Mouse (Mus musculus) frontal cortex, postnatal 10 days (tissue): ENCODE measurements around the gene Dnal1.
A peak's percentile ranks its signal among the peaks of the same experiment; 100 is the strongest.

ENCODE experiments used
- DNase-seq, 2 experiments: peaks; one replicate each; pipeline ENCODE4 v3.0.0; 2022; ENCODE audit warnings: low spot score in 2 of 2, mixed read lengths in 1 of 2

Gene Dnal1

GRCm38 (mm10) chr12:84161616-84162433 lies 47.7 kb downstream of the Dnal1 start:
- DNase-seq, result no peak

- no peak for DNase-seq
Observed at GRCm38 (mm10) chr12:84163133-84163532, 49.0 kb downstream of the Dnal1 start.

- no peak for DNase-seq
Observed at GRCm38 (mm10) chr12:84163586-84164110, 49.5 kb downstream of the Dnal1 start.

- no peak for DNase-seq
Observed at GRCm38 (mm10) chr12:84165631-84166373, 51.6 kb downstream of the Dnal1 start.

GRCm38 (mm10) chr12:84170610-84171009 lies 56.4 kb downstream of the Dnal1 start:
- no peak for DNase-seq

DNA sequence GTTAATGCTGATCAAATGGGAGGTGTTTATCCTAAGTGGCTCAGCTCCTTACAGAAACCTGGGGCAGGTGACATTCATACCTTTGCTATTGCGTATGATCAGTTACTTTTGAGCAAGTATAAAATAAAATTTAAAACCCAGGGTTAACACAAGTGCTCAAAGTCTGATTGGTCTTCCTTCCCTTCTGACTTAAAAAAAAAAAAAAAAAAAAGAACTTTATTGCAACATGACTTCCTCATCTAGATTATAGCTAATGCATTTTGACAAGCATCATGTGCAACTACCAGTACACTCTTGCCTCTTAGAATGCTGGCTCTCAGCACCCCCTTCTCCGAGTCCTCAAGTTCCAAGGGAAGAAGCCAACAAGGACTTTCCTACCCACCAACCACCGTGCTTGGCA lies 58.0 kb downstream of the Dnal1 start:
- no peak for DNase-seq

GRCm38 (mm10) chr12:84172862-84173261 lies 58.7 kb downstream of the Dnal1 start:
- no peak for DNase-seq

DNA sequence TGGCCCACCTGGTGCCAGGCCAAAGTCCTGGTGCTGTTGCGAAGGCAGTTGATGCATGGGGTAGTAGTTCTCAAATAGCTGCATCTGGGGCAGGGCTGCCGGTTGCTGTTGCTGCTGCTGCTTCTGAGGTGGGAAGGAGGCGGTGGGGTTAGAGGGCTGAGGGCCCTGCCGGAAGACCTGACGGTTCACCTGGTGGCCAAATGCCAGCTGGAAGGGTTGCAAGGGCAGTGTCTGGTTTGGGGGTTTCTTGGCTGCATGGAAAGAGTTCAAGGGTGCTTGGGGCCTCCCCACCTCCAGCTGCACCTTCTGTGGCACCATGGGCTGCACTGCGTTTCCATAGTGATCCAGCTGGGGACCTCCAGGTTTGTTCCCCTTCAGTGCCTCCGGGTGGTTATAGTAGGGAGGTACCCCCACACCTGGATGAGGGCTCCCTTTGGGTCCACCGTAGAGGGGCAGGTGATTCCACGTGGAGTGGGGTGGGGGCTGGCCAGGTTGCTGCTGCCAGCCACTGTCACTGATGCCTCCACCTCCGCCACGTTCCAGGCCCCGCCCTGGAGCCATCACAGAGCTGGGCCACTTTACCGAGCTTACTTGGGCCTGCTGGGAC lies 59.2 kb downstream of the Dnal1 start:
- no peak for DNase-seq

DNA sequence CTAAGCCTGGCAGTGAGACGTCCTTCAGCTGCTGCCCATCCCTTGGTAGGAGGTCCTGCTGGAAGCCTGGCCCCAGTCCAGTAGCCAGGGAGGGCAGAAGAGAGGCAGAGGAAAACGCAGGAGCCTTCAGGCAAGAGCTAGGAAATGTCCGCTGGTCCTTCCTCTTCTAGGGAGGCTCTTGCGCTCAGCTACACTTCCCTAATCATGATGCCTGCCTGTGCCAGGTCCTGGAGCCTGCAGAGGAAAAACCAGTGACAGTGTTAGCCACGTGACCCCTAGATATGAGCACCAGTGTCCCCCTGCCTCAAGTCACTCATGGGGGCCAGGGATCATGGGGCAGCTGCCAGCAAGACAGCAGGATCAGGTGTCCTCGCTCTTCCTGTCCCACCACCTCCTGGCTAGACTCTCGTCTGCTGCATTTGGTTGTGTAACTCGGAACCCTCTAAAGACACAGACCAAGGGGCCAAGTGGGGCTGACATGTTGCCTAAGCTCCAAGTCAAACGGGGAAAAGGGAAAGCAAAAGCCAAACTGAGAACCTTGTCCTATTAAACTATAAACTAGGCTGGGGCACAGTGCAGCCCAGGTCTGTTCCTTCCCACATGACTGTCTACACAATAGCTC lies 60.1 kb downstream of the Dnal1 start:
- no peak for DNase-seq

- no peak for DNase-seq
Observed at GRCm38 (mm10) chr12:84174871-84175270, 60.7 kb downstream of the Dnal1 start.

DNA sequence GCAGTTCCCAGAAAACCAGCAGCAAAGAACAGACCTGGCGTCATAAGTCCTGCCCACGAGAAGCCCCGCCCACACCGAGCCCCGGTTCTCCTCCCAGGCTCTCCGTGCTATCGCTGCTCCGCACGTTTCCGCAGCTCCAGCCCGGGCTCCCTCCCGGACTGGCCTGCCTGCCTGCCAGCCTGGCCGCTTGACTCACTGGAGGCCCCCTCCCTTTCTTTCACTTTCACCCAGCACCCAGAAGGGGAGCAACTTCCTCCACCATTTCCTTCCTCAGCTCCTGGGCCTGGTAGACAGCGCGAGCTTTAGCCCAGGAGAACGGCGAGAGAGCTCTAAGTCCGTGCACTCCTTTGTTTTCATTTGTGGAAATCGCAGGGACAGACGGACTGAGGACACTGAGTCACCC lies 61.5 kb downstream of the Dnal1 start:
- peak; percentile 72 to 78 for DNase-seq

- DNase-seq, result no peak
Observed at GRCm38 (mm10) chr12:84176126-84176769, 62.1 kb downstream of the Dnal1 start.

GRCm38 (mm10) chr12:84176886-84177765 lies 63.0 kb downstream of the Dnal1 start:
- no peak for DNase-seq

- DNase-seq, result no peak
Observed at GRCm38 (mm10) chr12:84178052-84178451, 63.9 kb downstream of the Dnal1 start.

DNA sequence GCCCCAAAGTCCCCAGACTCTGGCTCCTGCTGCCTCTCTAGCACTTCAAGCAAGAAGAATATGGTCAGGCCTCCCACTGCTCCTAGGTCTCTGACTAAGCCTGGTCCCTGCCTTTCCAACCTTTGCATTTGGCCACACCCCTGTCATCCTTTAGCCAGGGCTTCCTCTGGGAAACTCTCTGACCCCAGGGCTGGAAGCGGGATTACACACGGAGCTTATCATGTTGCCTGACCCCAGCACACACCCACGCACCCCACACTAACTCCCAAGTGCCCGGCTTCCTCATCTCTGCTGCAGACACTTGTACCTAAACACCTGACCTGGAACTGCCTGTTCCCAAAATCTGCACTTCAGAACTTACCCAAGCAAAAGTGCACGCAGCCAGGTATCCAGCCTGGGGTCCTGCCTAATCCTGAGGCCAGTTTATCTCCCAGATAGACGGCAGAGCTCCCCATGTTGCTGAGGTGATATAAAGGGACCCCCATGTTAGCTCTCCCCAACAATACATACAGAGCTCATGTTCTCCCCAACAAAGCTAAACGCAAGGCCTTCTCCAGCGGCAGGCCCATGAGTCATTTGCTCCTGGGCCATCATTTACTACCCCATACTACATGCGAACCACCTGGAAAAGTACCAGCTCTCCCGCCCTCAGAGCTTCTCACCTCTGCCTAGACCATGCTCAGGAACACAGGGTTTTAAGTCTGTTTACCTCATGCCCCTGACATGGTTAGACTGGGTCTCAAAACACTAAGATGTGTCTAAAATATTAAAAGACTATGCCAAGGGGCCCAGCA lies 64.7 kb downstream of the Dnal1 start:
- no peak for DNase-seq

GRCm38 (mm10) chr12:84180090-84180489 lies 65.9 kb downstream of the Dnal1 start:
- DNase-seq, result no peak

DNA sequence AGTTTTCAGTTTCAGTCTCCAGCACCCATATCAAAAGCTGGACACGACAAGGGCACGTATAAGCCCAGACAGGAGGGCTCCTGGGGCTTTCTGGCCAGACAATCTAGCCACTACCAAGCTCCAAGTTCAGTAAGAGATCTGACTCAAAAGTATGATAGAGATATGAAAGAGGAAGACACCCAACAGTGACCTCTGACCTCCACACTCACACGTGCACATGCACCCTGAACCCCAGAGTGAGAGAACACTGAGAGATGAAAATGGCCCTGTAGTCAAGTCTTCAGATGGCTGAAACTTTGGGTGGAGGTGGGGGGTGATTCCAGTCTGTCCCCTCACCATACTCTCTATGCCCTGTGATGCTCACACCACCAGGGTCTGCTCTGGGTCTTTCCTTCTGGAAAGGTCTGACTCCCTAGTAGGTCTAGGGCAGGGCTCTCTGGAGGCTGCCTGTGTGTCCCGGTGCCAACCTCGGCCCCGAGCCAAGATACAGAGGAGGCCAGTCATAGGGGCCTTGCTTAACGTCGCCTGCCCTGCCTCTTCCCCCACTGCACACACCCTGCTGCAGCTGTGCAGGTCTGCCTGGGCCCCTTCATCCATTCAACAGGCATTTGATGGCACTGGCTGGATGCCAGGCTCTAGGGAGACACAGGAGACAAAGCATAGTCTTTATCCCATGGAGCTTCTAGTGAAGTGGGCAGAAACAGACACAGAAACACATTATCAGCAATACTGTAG lies 66.7 kb downstream of the Dnal1 start:
- DNase-seq, result peak; percentile 54 to 59

DNA sequence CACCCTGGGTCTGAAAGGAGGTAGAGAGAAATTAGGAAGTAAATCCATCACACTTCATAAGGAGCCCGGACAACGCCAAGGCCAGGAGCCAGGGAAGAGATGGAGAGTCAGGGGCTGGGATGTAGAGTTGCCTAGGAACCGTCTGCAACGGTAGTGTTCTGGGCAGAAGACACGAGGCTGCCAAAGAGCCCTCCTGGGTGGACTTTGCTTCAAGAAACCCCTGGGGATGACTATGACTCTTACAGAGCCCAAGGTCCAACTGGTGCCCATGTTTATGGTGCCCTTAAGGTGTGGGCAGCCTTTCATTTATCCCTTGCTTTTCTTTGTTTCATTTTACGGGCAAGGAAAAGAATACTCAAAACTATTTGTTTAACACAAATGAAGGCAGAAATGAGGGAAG lies 67.8 kb downstream of the Dnal1 start:
- DNase-seq, result no peak

GRCm38 (mm10) chr12:84184979-84185378 lies 70.8 kb downstream of the Dnal1 start:
- no peak for DNase-seq
